Mouse (Mus musculus) left cerebral cortex, postnatal 10 days (tissue): ENCODE measurements around the gene Txnip. TPM values are rescaled to one million over a fixed set of nuclear protein-coding genes. Genes with fewer than 3 reads are reported as not detected.
A peak's percentile ranks its signal among the peaks of the same experiment; 100 is the strongest.

Experiments used
- DNase-seq, 2 experiments: peaks; one replicate each; pipeline ENCODE4 v3.0.0; 2021 to 2022; ENCODE audit warnings: low spot score in 2 of 2, mixed read lengths in 1 of 2; ENCODE audit errors: extremely low spot score in 1 of 2
- intact Hi-C: fragments of 180-260 bp; cut with DNase I; formaldehyde crosslinking; loops from one replicate; pipeline ENCODE4 v1.15.1; 2025
- total RNA-seq, 2 experiments: library from RNA; stranded (reverse); gene quantifications; 2 replicates each; pipeline ENCODE4 v1.2.3; 2021

Txnip gene
- total RNA-seq, 2 experiments from 2014 or later: 40.3 to 45.4 TPM

DNA sequence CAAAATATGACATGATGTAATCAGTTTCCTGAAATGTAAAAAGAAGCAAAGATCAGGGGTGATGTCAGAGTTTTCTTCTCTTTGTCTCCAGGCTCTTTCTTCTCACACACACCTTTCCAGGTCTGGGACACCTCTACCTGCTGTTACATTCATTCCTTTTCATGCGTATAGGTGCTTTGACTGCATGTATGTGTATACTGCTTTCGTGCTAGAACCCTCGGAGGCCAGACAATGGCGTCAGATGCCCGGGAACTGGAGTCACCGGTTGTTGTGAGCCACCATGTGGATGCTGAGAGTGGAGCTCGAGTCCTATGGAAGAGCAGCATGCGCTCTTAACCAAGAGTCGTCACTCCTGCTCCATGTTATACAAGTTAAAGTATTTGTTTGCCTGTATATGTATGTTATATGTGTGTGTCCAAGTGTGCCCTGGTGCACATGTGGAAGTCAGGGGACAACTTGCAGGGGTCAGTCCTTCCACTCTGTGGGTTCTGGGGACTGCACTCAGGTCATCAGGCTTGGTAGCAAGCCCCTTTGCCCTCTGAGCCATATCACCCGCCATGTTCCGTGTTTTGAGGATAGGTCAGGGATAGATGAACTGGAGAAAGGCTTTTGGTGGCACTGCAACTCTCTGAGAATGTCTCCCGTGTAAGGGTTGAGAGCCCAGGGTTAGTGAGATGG is 20.9 kb downstream of the Txnip start:
- intact Hi-C loops: no loop called here
- DNase-seq: no peak

DNA sequence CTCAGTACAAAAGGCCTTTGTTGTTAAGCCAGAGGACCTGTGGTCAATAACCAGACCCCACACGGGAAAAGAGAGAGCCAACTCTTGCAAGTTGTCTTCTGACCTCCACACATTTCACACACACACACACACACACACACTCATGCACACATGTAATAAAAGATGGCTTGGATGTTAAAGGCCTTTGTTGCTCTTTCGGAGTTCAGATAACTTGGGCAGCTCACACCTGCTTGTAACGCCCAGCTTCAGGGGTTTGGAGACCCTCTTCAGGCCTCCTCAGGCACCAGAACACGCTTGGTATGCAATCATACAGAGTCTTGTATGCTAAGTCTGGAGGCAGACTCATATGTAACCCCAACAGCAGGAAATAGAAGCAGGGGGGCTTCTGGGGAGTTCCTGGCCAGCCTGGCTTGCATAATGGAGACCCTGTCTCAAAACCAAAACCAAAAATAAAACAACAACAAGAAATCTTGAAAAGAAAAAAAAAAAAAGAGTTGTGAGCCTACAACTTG is 21.5 kb downstream of the Txnip start:
- intact Hi-C loops: no loop called here
- no peak for DNase-seq

DNA sequence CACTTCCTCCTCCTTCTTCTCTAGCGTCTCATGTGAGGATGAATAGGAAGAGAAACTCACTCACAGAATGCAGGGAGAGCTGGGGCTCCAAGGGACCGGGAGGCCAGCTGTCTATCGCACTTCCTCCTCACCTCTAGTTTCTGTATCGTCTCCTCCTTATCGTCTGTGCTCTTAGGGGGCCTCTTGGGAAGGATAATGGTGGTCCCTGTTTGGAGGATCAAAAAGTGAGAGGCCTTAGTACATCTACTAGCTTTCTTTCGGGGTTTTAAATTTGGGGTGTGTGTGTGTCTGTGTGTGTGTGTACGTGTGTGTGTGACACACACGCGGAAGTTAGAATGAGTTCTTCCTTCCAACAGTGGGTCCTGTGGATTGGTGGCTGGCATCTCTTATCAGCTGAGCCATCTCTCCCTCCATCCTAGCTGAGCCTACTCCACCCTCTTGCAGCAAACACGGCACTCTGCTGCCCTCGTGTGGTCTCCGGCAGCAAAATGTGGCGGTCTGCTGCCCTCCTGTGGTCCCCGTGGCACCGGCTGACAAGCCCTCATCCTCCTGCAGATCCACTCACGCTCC is 22.2 kb downstream of the Txnip start:
- intact Hi-C loops: loop anchor here (1.0 kb wide), 1 partner anchor 33 kb away; no protein-coding TSS in a partner anchor
- peak; percentile 91 for DNase-seq

DNA sequence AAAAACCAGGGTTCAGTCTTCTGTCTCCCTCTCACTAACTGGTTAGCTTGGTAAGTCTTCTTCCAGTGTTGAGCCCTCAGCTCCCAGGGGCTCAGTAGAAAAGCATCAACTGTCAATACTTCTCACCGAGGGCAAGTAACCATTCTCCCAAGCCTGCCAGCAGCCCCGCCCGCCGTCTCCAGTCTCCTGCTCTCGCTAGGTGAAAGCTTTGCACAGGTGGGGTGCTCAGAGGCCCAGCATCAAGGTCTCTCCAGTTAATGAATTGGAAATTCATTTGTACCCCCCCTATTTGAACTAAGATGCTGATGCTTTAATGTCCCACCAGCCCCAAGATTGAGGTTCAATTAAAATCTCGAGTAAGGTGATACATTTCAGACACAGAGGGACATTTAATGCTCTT is 23.4 kb downstream of the Txnip start:
- intact Hi-C loops: no loop called here
- DNase-seq: no peak

DNA sequence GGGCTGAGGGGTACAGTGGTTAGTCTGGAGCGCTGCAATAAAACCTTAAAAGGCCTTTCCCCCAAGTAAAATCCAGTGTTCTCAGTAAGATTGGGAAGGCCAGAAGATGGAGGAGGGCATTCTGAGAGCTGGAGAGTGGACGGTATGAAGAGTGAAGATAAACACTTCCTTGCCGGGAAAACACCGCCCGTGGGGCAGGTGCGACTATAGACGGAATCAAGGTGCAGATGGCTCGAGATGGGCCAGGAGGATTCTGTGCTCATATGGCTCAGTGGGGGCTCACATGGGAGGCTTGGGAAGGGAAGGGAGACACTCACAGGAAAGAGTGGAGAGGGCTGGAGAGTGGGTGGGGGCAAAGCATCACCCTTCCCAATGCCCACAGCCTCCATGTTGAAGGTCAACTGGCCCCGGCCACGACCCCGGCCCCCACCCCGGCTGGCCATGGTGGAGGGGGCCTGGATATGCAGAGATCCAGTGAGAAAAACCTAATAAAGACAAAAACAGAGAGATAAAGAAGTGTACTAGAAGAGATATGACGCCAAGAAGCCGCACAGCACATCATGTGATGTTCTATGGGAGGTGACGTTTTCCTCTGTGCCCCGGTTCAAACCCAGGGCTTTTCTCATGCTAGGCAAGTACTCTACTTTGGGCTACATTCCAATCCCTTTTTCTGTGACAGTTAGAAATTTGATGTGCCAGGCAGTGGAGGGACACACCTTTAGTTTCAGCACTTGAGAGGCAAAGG is 24.2 kb downstream of the Txnip start:
- intact Hi-C loops: no loop called here
- DNase-seq: no peak

DNA sequence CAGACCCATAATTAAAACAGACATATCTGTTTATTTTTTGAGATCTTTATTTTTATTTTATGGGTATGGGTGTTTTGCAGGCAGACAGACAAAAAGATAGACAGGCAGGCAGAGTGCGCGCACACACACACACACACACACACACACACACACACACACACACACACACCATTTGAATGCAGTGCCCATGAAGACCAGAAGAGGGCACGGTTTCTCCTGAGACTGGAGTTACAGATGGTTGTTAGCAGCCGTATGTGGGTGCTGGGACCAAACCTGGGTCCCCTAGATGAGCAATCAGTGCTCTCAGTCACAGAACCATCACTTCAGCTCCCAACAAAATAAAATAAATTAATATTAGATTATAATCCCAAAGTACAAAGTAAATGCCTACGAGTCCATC is 25.6 kb downstream of the Txnip start:
- intact Hi-C loops: no loop called here

DNA sequence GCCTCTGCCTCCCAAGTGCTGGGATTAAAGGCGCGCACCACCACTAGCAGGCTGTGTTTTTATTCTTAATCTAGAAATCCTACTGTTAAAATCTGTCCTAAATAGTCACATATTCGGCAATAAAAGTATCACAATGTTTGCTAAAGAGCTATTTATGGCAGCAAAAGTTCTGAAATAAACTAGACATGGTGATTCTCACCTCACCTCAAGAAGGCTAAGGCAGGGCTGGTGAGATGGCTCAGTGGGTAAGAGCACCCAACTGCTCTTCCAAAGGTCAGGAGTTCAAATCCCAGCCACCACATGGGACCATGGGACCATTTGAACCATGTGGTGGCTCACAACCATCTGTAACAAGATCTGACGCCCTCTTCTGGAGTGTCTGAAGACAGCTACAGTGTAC is 32.9 kb downstream of the Txnip start:
- DNase-seq: no peak
- intact Hi-C loops: no loop called here

More for the DNA sequence above, 25.6 kb downstream of the Txnip start:
- DNase-seq: no peak

DNA sequence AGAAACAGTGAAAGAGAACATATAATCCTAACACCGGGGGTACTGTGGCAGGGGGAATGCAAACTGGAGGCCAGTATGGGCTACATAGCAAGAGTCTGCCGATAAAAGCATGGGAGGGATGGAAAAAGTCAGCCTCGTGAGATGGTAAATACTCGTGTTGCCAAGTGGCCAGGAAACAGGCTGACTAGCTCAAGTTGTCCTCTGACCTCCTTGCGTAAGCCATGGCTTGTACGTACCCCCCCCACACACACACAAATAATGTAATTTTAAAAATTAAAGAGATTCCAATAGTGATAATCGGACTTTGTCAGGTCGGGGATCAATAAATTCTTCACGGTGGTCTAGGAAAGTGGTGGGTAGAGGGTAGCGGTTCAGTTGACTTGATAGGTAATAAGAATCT is 35.6 kb downstream of the Txnip start:
- DNase-seq: no peak
- intact Hi-C loops: no loop called here

DNA sequence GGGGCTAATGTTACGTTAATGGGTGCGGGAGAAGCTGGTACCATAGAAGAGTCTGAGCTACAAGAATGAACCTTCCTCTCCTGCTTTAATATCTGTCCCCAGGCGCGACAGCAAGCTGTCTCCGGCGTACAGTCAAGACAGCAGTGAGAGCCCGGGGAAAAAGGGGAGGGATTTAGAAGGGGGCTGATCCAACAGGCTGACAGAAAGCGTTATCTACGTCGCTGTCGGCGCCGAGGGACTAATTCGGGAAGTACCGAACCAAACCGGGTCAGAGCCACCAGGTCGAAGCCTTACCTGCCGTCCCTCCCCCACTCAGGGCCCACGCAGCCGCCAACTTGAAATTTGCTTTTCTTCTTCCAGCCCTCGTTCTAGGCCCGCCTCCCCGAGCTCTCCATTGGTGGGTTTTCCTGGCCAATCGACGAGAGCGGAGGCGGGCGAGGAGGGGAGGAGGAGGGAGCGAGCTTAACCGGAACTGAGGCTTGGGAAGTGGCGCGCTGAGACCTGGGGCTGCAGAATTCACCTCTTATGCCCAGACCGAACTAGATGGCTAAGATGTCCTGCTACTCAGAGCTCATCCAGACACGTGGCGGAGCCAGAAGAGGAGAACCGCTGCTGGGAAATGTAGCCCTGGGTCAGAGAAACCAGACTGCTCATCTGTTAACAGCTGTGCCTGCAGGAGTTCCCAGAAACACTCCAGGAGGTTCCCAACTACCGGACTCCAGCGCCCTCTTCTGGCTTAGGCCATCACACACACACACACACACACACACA is 36.2 kb downstream of the Txnip start, which contains the start of gene Polr3gl:
Gene Polr3gl (minus strand): TSS at position 392 of the 771 bp plus-strand sequence.
- DNase-seq: peak; percentile 88 to 96
- intact Hi-C loops: no loop called here

DNA sequence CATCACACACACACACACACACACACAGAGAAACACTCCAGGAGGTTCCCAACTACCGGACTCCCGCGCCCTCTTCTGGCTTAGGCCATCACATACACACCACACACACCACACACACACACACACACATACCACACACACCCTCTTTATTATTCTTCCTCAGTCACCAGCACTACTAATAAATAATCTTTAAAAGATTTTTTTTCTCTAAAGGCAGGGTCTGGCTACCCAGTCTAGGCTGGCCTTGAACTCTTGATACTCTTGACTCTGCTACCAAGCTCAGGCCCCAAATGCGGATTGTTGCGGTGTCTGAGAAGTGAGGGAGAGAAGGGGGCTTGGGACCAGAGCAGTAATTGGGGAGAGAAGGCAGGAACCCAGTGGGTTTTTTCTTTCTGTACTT is 37.1 kb downstream of the Txnip start:
- DNase-seq: no peak
- intact Hi-C loops: no loop called here

DNA sequence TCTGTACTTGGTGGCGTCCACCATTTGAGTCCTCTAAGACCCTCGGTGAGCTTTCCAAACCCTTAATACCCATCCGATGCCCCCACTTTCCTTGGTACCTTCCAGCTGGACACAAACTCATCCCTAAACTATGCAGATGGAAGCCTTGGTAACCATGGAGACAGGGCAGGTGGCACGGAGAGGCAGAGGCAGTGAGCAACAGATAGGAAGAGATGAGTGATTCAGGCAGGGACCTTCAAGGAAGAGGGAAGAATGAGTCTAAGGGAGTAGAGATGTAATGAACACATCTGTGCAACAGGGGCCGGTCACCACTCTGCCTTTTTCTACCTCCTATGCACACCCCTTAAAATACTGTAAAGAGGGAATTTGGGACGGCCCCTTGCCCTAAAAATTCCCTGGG is 37.9 kb downstream of the Txnip start:
- intact Hi-C loops: no loop called here
- no peak for DNase-seq

DNA sequence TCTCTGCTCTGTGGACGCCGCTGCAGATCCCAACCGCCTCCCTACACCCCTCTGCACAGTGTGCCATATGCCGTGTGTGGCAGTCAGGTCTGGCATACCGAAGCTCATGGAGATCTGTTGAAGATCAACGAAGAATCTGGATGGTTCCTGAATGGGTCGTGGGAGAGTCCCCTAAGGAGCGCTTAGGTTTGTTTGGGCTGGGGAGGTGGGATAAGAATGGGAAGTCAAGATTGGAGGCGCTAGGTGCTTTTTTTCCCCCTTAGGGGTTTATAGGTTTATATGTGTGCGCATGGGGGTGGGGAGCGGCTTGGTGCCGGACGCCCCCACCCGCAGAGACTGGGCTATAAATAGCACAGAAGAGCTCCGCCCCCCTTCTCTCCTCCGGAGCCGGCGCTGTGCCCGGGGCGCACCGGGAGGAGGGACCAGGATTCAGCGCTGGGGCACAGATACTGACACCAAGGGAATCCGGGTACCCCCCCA is 38.5 kb downstream of the Txnip start, which contains the start of gene Ankrd34a:
Gene Ankrd34a (plus strand): TSS at position 409 of the 480 bp plus-strand sequence.
- intact Hi-C loops: no loop called here

DNA sequence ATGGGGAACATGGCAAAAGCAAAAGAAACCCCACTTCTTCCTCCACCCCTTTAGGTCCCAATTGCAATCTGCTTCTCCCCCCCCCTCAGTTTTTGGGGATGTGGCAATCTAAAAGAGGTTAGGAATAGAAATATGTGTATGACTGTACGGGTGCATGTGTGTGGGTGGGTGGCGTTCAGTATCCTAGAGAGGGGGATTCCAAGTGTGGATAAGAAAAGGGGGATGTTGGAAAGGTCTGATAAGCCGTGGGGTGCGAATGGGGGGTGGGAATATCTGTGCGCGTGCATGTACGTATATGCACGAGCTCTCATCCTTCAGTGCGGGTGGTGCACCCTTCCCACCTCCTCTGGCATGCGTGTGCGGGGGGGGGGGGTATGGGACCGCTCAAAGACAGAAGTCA is 39.1 kb downstream of the Txnip start:
- peak in 1 of 2 experiments; percentile 54 for DNase-seq
- intact Hi-C loops: no loop called here

More for the DNA sequence above, 38.5 kb downstream of the Txnip start, which contains the start of gene Ankrd34a:
- peak in 1 of 2 experiments; percentile 87 for DNase-seq

DNA sequence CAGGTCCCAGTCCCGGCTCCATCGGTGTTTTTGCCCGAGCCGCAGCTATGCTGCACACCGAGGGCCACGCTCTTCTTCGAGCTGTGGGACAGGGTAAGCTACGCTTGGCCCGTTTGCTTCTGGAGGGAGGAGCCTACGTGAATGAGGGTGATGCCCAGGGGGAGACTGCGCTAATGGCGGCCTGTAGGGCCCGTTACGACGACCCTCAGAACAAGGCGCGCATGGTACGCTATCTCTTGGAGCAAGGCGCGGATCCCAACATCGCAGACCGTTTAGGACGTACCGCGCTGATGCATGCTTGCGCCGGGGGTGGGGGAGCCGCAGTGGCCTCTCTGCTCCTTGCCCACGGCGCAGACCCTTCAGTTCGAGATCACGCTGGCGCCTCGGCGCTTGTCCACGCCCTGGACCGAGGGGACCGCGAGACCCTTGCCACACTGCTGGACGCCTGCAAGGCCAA is 39.7 kb downstream of the Txnip start:
- peak in 1 of 2 experiments; percentile 60 for DNase-seq
- intact Hi-C loops: no loop called here

DNA sequence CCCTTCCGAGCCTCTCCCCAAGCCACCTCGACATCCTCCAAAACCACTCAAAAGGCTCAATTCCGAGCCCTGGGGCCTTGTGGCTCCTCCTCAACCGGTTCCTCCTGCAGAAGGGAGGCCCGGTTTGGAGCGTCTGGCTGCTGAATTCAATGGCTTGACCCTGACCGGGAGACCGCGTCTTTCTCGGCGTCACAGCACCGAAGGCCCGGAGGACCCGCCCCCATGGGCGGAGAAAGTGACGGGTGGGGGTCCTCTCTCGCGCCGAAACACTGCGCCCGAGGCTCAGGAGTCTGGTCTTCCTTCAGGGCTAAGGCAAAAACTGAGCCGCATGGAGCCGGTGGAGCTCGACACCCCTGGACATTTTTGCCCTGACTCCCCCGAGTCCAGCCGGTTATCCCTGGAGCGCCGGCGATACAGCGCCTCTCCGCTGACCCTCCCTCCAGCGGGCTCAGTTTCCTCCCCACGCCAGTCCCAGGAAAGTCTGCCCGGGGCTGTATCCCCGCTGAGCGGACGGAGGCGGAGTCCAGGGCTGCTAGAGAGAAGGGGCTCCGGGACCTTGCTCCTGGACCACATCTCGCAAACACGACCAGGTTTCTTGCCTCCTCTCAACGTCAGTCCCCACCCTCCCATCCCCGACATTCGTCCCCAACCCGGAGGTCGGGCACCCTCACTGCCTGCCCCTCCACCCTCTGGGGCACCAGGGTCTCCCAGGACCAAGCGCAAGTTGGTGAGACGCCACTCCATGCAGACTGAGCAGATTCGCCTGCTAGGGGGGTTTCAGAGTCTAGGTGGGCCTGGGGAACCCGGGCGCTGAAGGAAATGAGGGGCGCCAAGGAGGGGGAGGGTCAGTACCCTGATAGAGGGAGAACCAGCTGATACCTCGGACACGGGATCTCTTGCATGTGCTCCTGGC is 40.7 kb downstream of the Txnip start:
- DNase-seq: peak in 1 of 2 experiments; percentile 87
- intact Hi-C loops: no loop called here

DNA sequence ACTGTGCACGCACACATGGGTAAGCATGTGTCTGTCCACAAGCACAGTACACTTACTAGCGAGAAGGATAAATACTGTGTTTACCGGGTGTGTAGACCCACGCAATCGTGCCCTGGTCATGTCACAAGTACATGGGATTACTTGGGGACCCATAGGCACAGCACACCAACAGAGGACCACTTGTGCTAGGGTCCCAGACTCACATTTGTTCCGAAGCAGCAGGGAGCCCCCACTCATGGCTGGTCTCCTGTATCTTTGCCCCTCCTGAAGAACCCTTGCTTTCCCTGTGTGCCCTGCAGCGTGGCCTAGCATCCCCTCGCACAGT is 41.3 kb downstream of the Txnip start:
- intact Hi-C loops: no loop called here
- DNase-seq: no peak

DNA sequence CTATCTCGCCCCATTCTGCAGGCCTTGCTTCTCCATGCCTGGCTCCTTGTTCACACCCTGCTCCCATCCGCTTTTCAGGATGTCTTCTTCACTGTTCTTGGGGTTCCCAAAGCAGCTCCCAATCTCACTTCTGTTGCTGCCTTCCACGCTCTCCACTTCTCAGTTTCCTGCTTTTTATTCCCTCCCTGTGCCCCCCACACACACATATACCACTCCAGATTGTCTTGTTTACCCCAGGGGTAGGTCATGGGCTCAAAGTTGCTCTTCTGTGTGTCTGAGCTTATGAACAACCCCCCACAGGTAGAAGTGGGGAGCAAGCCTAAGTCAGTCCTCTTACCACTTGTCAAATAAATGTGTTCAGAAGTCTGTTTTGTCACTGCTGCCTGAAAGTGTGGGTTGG is 41.7 kb downstream of the Txnip start:
- DNase-seq: no peak
- intact Hi-C loops: no loop called here
